Mouse (Mus musculus) cerebellum, adult 11 months (tissue): ENCODE data around the gene Ccdc141.

Experiments
- DNase-seq: peaks from one replicate; pipeline ENCODE4 v3.0.0; 2022

Gene Ccdc141

DNA sequence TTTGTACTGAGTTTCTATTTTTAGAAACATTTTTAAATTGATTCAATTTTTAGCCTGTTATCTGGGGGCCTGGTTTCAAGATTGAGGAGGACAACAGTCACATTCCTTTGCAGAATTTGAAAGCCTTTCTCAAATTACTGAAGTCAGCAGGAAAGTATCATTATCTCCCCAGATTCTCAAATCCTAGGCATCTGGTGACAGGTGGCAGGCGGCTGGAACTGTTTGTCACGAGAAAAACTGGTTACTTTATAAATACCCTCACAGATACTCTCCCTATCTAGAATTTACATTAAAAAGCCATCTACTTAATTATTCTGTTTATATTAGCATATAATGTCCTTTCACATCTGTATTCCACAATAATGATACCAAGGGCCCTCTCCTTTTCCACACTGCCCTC, 56.1 kb downstream of the Ccdc141 start:
- DNase-seq: no peak

DNA sequence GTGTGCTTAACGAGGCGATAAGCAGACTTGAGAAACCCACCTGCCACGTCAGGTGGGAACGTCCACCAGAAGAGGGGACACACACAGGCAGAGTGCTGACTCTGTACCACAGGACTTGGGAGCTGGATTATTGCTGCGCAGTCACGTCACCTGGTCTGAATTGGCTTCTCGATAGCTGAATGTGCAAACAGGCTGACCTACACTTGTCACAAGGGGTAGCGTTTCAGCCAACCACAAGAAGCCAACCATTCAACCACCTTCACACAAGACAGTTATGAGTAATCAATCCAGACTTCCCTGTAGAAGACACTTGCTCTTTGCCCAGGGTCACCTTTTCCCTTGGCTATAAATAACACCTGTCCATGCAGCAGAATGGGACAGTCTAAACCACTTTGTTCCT, 56.6 kb downstream of the Ccdc141 start:
- DNase-seq: no peak

DNA sequence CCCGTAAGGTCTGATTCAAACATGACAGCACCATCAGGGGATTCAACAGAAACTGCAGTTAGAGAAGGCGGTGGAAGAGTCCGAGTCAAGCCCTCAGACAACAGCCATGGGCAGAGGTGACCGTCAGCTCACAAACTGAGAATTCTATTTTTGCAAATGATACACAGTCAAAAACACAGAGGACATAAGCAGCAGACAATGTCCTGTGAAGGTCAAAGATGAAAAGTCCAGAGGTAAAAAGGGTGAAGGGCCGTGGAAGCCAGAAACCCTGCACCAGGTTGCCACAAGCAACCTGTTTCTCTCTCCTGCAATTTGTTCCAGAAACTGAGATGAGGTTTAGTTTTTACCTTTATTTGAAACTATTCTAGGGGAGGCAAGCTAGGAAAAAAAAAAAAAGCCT, 57.4 kb downstream of the Ccdc141 start:
- DNase-seq: no peak

DNA sequence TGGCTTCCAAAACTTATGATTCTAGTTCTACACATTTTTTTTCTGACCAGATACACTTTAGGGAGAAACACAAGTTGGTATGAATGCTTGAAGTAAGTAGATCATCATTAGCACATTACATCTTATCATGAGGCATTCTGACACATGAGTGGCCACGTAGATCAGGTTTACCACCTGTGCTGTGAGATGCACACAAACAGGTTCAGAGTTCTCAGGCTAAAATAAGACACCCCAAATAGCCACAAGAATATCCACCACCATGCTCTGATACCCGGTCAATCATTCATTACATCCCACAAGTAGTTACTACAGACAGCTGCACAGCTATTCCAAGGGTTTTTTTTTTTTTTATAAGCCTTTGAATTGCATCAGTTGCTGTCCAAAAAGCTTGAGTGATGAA, 59.3 kb downstream of the Ccdc141 start:
- no peak for DNase-seq

DNA sequence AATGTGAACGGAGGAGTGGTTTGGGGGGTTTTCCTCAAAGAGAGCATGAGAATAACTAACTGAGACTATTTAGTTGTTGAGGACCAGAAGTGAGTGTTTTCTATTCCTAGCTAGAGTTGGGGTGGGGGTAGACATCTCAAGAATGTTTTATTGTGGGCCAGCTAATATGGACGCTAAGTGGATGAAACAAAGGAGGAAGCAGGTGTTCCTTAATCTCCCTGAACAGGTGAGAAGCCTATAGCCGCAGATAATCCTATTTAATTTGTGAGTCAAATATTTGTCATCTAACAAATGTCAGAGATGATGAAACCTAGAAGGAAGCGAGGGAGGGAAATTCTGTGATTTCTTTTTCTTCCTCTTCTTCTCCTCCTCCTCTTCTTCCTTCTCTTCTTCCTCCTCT, 60.1 kb downstream of the Ccdc141 start:
- DNase-seq: no peak

DNA sequence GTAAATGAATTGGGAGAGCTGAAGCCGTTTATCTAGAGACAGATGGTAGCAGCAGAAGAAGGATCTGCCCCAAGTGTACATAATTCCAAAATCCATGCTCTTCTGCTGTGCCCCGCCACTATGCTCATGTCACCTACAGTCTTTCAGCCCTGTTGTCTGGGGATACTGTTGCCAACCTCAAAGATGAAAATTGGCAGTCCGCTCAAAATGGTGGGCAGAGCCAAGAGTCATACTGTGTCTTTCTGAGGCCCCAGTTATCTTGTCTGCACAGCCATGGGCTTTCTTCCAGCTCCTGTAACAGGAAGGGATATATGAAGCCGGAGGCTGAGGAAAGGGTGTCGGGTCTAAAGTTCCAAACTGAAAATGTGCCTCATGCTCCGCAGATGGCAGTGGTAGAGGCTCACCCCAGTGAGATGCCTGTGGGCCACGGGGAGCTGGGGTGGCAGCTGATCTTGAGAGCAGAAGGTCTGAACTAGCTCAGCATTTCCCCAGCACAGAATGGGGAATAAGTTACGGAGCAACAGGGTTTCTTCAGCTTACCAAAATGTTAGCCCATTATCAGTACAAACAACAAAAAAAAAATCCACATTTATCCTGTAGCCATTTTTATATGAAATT, 60.8 kb downstream of the Ccdc141 start:
- DNase-seq: peak; percentile 76

DNA sequence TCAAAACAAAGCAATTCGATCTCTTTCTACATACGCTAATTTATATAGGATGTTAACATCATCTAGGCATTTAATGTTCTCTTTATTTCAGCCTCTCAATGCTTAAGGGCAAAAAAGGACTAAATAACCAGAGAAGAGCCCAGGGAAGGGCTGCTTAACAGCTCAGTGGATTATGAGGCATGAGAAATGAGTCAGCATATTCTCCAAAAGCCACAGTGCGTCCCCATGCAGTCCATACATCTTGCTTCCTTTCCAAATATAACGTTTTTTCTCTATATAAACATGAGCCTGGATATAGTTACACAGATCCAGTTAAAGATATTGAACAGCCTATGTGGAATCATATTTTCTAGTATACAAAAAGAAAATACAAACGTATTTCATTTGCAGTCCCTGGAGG, 61.9 kb downstream of the Ccdc141 start:
- no peak for DNase-seq

DNA sequence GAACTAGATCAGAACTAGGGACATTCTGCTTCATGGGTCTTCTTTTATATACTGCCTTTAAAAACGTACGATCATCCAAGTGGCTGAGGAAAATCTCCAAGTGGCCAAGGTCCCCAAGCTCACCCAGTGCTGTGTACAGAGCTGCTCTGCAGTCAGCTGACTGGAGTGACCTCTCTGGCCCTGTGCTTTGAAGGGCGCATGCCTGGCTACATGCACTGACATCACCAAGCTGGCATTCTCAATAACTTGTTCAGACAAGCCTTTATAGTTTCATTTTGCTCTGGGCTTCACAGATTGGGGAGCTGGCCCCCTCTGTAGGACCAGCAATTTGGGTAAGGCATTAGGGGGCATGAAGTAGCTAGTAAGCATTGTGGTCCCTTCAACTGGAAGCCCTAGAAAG, 64.3 kb downstream of the Ccdc141 start:
- DNase-seq: no peak

DNA sequence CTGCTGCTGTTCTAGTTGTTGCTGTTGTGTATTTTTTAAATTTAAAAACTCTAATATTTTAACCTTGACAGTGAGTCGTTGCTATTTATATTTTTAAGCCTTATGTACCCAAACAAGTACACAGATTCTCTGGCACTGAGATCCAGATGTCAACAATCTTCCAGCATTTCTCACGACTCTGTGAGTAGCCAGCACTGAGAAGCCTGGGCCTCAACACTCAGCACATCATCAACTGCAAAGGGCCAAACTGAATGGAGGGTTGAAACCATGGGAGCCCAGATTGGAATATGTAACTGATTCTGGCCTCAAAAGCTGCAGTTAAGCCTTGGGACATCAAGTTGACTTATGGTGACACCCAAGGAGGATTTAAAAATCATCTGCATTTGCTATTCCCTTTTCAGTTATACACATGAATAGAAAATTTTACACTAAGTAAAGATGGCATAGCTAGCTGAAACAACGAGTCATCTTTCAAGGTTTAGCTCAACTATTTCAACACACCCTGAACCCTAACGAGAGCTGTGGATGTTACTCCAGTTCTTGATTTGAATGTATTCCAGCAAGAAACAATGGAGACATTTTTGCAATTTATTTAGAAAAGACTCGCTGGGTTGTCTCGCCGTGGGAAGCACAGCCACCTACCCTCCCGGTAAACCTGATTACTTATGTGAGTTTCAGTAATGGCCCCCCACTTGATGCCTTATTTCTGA, 65.3 kb downstream of the Ccdc141 start:
- DNase-seq: no peak

DNA sequence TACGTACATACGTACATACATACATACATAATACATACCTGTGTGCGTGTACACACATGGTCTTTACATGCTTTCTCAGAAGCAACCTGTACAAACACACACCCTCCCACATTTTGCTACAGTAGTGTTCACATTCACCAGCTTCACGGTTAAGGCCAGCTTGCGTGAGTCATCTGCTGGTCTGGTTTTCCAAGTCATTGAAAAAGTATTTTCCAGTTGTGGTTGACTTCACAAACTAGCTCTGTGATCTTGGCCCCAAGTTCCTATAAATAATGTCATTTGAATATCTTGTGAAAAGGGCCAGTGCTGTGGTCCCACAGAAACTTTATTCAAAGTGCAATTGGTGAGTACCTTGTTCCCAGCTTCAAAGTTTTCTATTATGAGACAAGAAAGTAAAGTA, 67.9 kb downstream of the Ccdc141 start:
- DNase-seq: no peak

DNA sequence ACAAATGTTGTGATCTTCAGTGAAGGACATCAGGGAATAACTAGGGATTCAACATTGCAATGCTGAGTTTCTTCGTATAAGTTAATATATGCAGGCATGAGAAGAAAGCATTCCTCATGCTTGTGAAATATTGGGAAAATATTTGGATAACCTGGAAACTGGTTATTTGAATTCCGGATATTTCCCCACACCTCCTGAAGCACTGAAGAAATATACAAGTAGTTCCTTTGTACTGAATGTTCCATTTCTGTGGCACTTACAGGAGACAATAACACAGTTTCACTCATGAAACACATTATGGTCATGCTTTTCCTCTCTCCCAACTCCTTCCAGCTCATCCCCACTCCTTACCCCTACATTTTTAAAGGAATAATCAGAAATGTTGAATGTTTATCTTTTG, 70.6 kb downstream of the Ccdc141 start:
- DNase-seq: no peak

DNA sequence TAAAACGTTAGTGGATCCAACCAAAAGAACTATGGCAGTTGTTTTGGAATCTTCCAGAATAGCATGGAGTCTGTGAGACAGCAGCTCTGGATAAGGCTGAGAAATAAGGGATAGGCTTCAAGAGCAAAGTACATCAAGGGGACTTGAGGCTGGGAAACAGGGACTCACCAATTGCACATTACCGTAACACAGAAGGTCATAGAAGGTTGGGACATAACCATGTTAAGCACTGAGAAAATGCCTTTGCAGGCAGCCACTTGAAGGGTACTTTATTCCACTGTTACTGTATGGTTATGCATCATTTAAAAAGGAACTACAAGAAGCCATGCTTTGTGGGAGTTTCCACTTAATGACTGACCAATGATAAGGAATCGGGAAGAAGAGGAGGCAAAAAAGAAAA, 71.7 kb downstream of the Ccdc141 start:
- no peak for DNase-seq

DNA sequence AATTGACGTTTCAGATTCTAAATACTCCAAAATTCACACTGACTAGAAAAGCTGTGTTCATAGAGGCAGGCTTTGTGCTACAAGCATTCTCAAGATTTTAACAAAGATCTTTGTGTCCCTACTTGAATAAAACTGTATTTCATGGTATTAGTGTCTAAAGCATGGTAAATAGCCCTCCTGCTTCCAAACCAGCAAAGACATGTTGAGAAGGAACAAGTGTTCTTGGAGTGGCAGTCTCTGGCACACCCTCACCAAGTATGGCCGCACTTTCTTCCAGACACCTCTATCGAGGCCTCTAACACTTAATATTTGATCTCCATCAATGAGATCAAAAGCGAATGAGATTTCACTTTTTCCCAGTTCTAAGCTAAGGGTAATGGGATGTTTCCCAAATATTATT, 78.7 kb downstream of the Ccdc141 start:
- no peak for DNase-seq

DNA sequence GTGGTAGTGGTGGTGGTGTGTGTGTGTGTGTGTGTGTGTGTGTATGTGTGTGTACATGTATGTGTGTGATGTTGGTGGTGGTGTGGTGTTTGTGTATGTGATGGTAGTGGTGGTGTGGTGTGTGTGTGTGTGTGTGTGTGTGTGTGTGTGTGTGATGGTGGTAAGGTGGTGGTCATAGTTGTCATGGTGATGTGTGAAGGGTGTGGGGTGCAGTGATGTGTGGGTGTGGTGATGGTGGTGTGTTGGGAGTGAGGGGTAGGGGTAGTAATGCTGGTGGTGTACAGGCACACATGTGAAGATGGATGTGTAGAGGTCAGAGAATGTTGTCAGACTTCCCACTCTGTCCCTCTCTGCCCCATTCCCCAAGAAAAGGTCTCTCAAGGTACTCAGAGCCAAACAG, 85.1 kb downstream of the Ccdc141 start:
- no peak for DNase-seq

DNA sequence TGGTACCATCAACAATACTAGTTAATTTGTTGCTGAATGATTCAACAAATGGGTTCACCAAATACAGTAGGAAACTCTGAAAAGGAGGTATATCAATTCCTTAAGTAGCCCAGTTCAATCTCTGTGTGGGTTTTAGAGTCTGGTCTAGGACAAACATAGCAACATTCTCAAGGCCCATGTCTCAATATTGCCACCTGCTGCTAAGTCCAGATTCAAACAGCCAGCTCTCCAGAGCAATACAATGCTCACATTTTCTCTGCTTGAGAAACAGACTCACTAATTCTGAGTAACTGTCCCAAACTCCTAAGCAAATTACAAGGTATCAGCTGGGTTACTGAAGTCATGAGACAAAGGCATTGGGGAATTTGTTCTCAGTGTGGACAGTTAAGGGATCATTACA, 85.8 kb downstream of the Ccdc141 start:
- DNase-seq: no peak

DNA sequence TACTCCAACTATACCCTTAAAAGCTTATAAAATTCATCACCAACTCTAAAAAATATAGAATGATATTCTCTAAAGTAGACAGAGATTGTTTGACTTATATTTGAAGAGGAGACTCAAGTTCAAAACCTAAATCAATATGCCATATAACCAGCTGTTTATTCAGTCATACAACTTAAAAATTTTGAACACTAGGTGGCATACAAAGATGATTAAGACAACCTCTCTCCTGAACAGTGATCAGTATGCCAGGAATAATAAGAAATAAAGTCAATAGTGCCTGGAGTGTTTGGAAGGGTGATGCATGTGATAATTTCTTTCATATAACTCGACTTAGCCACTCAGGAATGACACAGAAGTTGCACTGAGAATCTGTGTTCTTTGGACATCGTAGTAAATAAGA, 89.3 kb downstream of the Ccdc141 start:
- no peak for DNase-seq

DNA sequence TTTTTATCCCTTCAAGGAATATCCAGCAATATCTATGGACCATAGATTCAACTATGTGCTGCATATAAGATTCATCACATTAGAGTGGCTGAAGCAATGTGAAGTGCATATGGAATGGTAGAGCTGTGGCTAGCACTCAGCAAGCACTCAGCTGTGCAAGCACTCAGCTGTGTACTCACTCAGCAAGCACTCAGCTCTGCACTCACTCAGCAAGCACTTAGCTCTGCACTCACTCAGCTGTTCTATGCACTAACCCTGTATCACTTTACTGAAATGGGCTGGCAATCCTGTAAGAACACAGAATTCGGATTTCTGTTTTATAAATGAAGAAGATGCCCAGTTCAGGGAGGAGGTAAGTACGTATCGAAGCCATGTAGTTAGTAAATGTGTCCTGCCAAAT, 89.8 kb downstream of the Ccdc141 start:
- no peak for DNase-seq

DNA sequence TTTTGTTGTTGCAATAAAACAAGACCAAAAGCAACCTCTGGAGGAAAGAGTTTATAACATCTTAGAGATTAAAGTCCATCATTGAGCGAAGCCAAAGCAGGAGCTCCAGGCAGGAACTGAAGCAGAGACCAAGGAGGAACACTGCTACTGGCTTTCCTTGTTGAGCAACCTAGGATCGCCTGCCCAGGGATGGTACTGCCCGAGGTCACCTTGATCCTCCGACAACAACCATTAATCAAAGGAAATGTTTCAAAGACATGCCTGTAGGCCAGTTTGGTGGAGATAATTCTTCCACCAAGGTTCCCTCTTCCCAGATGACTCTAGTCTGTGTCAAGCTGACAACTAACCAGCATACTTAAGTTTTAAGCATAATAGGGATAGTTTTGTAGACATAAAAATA, 91.7 kb downstream of the Ccdc141 start:
- no peak for DNase-seq

DNA sequence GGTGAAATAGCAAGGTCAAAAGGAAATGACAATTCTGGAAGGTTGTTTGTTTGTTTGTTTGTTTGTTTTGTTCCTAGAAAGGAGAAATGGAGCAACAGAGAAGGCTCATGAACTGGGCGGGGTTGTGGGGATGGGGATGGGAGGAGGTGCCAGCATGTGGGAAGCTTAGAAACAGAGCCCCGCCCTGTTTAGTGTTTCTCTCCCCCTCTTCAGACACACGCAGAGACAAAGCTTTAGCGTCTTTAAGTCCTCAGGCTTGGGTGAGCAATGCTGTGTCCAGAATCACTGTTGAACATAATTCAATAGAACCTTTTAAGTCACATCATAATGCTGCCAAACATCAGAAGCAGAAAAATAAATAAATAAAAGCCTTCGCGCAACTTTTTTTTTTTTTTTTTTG, 96.1 kb downstream of the Ccdc141 start:
- DNase-seq: no peak

DNA sequence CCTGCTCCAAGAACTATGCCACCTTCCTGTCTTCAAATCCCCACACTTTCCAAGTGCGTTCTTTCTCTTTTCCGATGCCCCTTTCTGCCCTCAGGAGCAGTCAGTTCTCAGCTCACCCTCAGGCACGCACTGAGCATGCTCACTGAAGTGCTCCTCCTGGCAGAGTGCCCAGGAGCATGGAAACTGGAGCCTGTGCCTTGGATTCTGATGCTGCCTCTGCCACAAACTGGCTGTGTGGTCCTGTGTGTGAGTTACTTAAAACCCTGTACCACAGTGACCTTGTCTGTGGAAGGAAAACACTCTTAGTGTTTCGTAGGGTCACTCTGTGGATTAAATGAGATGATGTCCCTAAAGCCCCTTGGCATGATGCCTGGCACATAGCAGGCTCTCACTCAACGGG, 96.5 kb downstream of the Ccdc141 start:
- DNase-seq: peak; percentile 16

DNA sequence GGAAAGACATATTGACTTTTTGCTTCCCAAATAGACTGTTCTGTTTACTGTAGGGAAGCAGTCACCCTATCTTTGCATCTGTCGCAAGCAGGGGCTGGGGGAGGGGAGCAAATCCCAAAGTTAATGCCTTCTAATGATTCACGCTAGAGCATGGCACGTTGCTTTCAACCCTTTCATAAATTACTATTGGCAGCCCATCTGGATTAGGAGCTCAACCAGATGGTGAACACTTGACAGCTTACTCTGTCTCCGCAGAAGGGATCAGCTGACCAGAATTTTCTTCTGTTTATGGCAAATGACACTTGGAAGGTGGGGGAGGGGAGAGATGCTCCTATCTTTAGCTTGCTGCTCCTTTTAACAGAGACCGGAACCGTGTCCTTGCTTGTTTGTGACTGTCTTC, 105.1 kb downstream of the Ccdc141 start:
- no peak for DNase-seq

DNA sequence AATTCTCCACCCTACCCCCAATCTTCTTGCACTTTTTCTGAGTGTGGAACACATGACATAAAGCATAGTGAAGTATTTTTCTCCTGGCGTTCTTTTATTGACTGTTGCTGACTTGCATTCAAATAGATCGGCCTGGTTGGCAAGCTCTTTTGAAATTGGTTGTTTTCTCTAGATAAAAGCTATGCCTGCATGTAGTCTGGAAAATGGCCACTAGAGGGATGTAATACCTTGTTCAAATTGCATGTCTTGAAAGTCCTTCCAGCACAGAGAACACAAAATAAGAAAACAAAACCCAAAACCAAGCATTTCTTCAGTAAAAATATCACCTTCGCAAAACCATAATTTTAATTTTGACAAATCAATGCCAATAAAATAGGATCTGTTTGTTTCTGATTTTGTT, 108.6 kb downstream of the Ccdc141 start:
- DNase-seq: peak; percentile 8

DNA sequence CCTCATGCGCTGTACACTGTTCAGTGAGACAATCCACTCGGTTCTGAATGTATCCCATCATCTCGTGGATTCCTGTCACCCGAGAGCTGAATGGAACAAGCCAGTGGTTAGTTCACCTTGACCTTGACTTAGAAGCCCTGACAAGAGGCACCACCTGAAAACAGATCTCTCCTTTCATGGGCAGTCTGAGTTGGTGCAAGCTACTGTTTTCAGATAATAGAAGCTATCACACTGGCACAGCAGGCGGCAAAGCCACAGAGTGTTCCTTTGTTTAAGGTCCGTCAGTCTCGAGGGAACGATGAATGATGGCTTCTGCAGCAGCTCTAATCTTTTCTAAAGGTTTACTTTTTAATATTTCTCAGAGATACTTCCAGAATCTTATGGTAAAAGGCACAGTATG, 110.8 kb downstream of the Ccdc141 start:
- no peak for DNase-seq

DNA sequence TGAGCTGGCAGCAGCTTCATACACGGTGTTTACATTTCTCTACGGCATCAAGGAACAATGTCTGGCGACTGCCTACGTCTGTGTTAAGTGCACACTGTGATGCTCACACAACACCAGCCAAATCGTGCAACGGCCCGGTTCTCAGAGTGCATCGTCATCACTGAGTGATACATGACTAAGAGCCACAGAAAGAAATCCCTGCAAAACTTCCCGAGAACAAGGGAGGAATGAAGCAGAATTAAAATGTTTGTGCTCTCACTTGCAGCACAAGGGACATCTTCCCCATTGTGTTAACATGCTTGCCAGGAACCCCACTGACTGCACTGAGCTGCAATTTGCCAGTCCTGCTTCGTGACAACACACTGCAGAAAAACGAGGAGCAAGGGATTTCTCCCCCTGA, 114.1 kb downstream of the Ccdc141 start:
- peak; percentile 3 for DNase-seq

DNA sequence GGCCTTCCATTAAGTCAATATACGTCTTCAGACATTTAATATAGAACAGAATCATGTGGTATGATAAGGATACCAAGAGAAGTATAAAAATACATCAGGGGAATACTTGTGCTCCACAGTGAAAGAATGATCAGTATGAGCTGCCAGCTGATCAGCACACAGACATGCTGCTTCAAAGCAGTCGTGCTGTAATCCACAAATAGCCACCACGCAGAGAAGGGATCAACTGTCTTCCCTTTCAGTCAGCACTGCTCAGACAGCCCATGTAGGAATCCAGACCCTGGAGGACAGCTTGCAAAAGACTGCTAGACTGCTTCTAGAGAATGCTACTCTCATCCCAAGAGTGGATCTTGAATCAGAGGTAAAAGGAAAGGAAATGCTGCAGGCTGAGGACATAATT, 127.5 kb downstream of the Ccdc141 start:
- no peak for DNase-seq
